Mouse (Mus musculus) cerebral cortex, adult 2 months (tissue): Measurements from ENCODE around the gene Ar.

Experiments used
- WGBS: fragments of 180-500 bp; shearing (Covaris S2); methylation state at CpG from one replicate; pipeline ENCODE4 v1.1.7; 2018; 5-methylcytosine and 5-hydroxymethylcytosine counted together

Ar gene

GRCm38 (mm10) chrX:98148531-98149342 is at the start of gene Ar:
Ar (plus strand) TSS chrX:98148769.
- WGBS, result 5% methylated on average over 26 of the region's 27 CpGs

DNA sequence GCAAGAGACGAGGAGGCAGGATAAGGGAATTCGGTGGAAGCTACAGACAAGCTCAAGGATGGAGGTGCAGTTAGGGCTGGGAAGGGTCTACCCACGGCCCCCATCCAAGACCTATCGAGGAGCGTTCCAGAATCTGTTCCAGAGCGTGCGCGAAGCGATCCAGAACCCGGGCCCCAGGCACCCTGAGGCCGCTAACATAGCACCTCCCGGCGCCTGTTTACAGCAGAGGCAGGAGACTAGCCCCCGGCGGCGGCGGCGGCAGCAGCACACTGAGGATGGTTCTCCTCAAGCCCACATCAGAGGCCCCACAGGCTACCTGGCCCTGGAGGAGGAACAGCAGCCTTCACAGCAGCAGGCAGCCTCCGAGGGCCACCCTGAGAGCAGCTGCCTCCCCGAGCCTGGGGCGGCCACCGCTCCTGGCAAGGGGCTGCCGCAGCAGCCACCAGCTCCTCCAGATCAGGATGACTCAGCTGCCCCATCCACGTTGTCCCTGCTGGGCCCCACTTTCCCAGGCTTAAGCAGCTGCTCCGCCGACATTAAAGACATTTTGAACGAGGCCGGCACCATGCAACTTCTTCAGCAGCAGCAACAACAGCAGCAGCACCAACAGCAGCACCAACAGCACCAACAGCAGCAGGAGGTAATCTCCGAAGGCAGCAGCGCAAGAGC is 1.3 kb downstream of the Ar start:
- 1% methylated on average over 23 of the region's 30 CpGs for WGBS

- WGBS, result 10% methylated on average over 32 of the region's 33 CpGs
Measured at GRCm38 (mm10) chrX:98150393-98151119, 2.0 kb downstream of the Ar start.

DNA sequence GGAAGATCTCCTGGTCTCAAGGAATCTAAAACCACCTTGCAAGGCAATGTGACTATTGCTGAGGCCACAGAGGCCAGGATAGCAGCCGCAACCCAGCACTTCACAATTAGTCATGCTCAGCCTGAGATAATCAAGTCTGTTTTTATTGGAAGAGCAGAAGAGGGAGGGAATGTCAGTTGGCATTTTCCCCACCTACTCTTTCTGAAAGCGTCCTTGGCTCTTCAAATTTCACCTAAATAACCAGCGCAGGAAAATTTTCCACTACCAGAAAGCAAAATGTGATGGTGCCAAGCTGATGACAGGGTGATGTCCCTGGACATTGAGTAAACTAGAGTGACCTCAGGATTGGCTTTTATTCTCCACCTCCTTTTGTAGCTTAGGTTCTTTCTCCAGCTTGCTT is 57.2 kb downstream of the Ar start:
- 33% methylated on average over 3 of the region's 3 CpGs for WGBS

- 74% methylated on average over 4 of the region's 4 CpGs for WGBS
Measured at GRCm38 (mm10) chrX:98207166-98207565, 58.6 kb downstream of the Ar start.

DNA sequence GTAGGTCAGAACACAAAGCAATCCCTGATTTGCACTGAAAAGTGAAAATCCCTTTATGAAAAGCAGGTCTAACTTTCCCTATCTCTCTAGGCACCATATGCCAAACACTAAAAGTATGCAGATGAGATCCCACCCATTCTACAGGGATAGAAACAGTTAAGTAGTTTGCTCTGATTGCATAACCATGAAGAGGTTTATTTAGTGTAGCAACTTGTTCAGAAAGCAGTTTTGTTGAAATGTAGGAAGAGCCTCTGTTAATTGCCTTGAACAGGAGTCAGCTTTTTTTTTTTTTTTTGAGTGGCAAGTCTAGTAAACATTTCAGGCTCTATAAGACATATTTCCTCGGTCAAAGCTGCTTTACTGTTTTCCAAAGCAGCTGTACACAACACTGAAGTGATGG is 67.5 kb downstream of the Ar start:
- 25% methylated on average over 1 of the region's 1 CpGs for WGBS

DNA sequence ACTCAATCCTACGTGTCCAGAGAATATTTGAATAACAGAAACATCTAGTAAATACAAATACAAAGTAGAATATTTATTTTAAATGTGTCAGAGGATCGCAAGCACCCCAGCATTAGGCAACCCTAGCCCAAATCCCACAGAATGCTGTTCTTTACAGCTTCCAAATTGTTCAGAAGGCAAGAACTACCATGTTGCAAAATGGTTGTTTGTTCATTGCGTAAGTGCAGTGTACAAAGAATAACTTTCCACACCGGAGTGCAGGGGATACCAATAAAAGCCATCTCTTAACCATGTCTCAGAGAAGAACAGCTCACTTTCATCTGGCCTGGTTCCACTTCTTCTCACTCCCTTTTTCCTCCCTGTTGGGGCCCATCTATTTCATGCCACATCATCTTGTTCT is 90.4 kb downstream of the Ar start:
- 91% methylated on average over 4 of the region's 4 CpGs for WGBS

GRCm38 (mm10) chrX:98245108-98245507 is 96.5 kb downstream of the Ar start:
- 77% methylated on average over 2 of the region's 2 CpGs for WGBS

GRCm38 (mm10) chrX:98248363-98248762 is 99.8 kb downstream of the Ar start:
- WGBS, result 62% methylated on average over 4 of the region's 4 CpGs

- 84% methylated on average over 2 of the region's 2 CpGs for WGBS
Measured at GRCm38 (mm10) chrX:98259620-98260019, 111.1 kb downstream of the Ar start.

- WGBS, result 45% methylated on average over 2 of the region's 2 CpGs
Measured at GRCm38 (mm10) chrX:98265755-98266154, 117.2 kb downstream of the Ar start.

GRCm38 (mm10) chrX:98291763-98292162 is 143.2 kb downstream of the Ar start:
- WGBS, result 56% methylated on average over 1 of the region's 1 CpGs

DNA sequence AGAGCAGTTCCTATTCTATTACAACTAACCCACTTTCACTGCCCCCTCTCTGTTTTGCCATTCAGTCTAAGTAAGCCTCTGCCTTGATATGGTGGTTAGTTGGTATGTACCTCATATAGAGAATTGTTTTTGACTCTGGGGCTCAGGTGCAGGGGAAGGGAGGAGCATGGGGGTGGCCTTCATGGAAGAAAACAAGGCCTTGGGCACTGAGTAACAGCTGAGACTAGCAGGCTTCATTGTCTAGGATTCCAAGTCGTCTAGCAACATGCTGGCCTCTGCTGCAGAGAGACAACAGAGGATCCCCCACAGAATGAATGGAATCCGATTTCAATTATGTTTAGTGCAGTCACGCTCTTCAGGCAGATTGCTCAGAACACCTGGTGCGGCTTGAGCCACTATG is 152.1 kb downstream of the Ar start:
- 81% methylated on average over 4 of the region's 4 CpGs for WGBS

GRCm38 (mm10) chrX:98301924-98302323 is 153.4 kb downstream of the Ar start:
- WGBS, result 65% methylated on average over 2 of the region's 2 CpGs

- 98% methylated on average over 3 of the region's 3 CpGs for WGBS
Measured at GRCm38 (mm10) chrX:98315961-98316360, 167.4 kb downstream of the Ar start.

GRCm38 (mm10) chrX:98323105-98323504 is 174.5 kb downstream of the Ar start:
- WGBS, result 57% methylated on average over 2 of the region's 2 CpGs

DNA sequence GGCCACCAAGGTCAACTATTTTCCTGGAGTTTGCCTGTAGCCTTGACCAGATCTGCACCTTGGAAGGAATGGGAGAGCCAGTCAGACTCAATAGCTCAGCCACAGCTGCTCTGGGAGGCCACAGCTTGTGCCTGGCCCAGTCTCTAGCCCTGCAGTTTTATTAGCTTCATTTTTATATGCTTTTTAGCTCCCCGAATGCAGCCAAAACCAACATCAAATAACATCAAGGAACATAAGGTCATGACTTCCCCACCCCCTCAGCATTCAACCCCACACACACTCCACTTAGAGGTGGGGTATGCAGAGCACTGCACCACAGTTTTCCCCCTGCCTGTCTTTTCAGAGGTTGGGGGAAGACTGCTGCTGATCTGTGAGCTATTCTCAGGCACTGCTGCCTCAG is 198.9 kb downstream of the Ar start:
- WGBS, result 65% methylated on average over 1 of the region's 1 CpGs

DNA sequence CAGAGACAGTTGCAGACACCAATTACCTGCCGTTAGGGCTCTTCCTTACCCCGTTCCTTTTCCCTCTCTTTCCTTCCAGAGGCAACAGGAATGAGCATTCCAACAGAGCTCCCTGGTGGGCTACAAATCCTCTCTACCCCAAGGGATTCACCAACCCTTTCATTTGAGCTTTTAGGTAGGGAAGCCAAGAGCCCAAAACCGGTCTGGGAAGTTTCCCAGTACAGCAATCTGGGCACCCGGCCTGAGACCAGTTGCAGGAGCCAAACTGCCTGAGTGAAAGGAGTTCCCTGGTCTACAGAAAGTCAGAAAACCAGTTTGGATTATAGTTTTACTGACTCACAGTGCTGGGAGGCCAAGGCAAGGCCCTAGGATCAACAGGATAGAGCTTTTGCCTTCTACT is 199.5 kb downstream of the Ar start:
- 58% methylated on average over 4 of the region's 4 CpGs for WGBS
